Mouse (Mus musculus): Measurements from ENCODE around the gene Tnfrsf8.

DNA sequence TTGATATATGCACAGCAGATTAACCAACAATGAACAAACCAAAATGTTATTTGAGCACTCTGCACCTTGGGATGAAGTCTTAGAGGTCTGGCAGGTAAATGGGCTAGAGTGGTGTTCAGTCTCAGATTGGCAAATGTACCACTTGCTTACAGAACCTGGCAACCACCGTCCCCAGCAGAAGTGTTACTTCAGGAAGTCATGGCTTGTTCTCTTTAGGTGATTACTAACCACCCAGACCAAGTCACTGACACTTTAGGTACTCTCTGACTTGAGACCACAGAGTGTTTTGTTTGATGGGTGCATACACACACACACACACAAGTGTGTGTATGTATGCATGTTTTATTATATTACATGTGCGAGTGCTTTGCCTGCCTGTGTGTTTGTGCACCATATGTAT lies 36.7 kb downstream of the Tnfrsf8 start:
- TF ChIP-seq CTCF (IDR thresholded peaks at IDR 0.05; ENCODE audit: low read depth) (no peak), EP300 (IDR thresholded peaks at IDR 0.05; ENCODE audit: low read depth) (no peak)

All from liver, embryonic 14.5 days (tissue).